Mouse (Mus musculus): ENCODE data around the gene Gstp1.
"Not testable (repeated sequence)": the region's sequence is repeated elsewhere in the genome, so short reads cannot be mapped to it uniquely, and the experiment has no call there.

The Gstp1 gene

DNA sequence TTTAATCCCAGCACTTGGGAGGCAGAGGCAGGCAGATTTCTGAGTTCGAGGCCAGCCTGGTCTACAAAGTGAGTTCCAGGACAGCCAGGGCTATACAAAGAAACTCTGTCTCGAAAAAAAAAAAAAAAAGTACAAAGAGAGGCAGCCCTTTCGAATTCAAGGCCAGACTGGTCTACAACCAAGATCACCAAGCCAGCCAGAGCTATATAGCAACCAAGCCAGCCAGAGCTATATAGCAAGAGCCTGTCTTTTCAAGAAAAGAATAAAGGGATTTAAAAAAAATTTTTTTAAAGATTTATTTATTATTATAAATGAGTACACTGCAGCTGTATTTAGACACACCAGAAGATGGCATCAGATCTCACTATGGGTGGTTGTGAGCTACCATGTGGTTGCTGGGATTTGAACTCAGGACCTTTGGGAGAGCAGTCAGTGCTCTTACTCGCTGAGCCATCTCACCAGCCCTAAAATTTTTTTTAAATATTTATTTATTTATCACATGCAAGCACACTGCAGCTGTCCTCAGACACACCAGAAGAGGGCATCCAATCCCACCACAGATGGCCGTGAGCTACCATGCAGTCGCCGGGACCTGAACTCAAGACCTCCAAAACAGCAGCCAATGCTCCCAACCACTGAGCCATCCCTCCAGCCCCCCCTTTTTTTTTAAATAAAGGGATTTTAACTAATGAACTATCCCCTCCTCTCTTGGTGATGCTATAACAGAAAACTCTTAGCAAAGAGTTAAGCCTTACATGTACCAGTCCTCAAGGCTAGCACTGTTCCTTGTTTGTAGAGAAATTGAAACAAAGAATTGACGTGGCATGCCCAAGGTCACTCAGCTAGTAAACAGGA is 22.5 kb upstream of the Gstp1 start:
- CTCF ChIA-PET, result not testable (repeated sequence)

DNA sequence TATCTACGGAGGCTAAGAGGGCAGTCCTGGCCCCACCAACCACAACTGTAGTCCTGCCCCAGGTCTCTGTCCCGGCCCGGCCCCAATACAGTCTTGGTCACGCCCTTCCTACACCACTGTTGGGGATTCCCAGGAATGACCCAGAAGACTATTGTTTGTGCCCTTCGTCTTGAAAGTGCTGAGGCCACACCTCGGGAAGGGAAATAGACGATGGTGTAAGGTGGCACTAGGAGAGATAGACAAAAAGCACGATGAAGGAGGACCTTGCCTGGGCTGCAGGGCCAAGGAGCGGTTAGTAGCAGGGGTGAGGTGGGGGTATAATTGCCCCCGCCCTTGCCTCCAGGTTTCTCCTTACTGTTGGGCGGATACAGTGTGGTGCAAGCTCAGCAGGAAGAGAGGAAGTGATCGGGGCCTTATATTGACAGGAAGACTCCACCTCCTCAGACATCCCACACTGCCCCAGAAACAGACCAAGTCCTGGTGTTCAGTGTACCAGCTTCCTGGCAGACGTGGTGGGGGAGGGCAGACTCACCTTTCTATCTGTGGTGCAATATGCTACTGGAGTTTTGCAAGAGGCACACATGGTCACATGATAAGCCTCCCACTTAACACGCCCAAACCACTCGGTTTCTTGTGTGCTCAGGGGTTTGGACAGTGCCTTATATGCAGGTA is 21.4 kb upstream of the Gstp1 start, which contains the start of gene Gstp3:
Gene Gstp3, minus strand, starts transcription at position 501 of the 672 bp plus-strand sequence.
- CTCF ChIA-PET, result interaction anchor here (0.5 kb wide), 1 partner anchor 318 kb away, joined by 3 read pairs; no protein-coding TSS in a partner anchor

DNA sequence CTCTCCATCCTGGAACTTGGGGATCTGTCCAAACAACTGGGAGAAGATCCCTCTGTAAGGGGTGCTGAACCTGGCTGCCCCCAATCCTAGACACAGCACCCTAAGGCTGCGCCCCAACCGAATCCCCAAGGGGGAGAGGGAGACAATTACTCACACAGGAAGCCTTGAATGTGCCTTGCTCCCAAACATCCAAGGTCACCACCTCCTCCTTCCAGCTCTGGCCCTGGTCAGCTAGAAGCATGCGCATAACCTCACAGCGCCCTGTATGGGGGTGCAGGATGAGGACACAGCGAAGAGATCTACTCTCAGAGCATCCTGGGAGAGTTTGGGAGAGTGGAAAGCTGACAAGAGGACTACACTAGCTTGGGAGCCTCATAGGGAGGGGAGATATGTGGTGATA is 20.8 kb upstream of the Gstp1 start:
- CTCF ChIA-PET, result no interaction called here

DNA sequence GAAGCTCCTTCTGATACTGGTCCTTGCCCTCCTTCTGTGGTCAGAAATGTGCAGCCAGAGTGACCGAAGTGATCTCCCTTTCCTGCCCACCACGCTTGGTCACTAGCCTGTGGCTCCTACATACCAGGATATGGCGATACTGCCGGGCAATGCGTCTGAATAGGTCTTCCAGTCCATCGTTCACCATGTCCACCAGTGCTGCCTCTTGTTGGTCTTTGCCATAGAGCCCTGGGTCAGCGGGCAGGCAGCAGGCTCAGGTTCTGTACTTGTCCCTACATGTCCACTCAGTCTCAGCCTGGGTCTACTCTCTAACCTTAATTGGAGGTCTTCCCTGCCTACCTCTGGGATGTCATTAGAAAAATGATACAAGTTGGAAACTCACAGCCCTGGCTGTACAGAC is 20.2 kb upstream of the Gstp1 start:
- CTCF ChIA-PET, result no interaction called here

DNA sequence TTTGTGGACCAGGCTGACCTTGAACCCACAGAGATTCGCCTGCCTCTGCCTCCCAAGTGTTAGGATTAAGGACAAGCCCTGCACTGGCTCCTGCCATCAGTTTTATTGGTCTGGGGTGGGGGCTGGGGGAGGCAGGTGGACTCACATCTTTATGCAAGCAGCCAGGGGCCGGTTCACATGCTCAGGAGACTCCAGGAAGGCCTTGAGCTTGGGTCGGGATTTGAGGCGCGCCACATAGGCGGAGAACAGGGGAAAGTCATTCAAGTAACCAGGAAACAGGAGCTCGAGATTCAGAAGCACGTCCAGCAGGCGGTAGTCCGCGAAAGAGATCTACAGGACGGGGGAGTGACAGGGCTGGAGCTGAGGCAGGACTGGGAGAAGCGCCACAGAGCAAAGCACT is 19.6 kb upstream of the Gstp1 start:
- CTCF ChIA-PET, result interaction anchor here (0.6 to 1.4 kb wide), 2 partner anchors 10 to 214 kb away, joined by 4 to 5 read pairs; no protein-coding TSS in a partner anchor

DNA sequence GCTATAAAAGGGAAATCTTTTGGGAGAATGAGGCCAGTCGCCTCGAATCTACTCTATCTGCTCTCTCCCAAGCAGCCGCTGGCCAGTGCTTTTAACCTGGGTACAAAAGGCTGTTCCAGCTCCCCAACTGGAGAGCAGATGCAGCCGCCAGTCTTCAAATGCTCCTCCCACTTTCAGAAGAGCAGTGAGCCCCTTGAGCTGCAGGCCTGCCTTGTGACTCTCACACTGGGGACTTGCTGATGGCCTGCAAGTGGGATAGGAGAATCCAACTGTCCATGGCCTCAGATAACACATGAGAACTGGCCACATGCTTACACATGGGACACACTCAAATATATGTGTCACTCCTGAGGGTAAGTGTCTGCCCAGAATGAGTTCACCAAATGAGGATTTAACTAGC is 18.9 kb upstream of the Gstp1 start:
- CTCF ChIA-PET, result interaction anchor here (0.6 to 1.4 kb wide), 4 partner anchors 9 to 213 kb away, joined by 3 to 5 read pairs (median 4); no protein-coding TSS in a partner anchor

DNA sequence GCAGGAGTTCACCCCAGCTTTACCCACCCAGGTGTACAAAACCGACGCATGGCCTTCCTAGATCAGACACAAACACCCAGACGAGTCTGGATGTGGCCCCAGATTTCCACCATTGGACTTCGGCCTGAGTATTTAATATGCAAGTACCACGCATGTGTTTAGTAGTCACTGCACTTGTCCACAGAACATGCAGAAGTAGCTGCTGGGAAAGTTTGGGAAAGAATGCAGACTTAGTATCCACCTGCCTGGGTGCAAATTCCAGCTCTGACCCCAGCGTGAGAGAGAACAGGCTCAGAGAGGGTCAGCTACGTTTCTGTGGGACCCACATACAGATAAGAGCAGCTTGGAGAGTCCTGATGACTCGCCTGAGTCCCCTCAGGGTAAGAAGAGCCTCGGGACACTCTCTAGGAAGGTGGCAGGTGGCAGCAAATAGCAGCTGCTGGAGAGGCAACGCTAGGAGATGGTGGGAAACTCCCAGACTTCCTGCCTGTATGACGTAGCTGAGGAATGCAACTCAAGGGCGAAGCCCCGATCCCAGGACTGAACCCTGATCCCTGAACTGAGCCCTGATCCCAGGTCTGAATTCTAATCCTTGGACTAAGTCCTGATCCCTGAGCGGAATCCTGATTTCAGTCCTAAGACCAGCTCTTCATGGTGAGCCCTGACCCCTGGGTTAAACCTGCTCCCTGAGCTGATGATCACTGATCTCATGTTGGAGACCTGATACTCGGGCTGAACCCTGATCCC is 18.3 kb upstream of the Gstp1 start:
- CTCF ChIA-PET, result interaction anchor here (0.7 to 1.4 kb wide), 3 partner anchors 9 to 69 kb away, joined by 3 to 5 read pairs (median 4); no protein-coding TSS in a partner anchor

DNA sequence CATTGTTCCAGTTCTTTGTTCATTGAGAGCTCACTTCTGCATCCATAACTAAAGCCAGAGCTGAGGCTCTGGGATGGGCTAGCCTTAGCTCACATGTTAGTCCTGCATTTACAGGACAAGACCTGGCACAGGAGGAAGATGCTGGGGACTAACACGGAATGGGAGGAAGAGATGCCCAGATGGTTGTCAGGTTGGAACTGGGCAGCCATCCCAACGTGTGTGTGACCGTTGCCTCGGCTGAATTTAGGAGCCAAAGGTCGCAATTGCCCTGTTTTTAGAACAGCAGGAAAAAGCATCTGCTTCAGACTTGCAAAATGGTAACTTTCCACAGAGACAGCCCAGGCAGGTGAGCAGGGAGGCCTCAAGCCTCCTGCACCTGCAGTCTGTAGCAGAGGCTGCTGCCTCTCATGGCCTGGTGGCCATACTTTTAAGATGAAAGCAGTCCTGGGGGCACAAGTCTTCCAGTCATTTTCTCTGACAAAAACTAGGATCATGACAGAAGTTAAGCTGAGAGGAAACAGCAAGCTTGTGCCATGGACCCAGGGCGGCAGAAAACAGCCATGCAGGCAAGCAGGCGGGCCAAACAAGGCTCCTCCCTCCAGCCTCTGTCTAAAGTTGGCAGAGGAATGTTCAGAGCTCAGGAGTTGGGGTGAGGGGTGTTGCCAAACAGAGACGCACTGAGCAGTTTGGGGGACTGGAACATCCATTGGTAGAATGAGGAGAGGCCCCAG is 17.6 kb upstream of the Gstp1 start:
- CTCF ChIA-PET, result no interaction called here

DNA sequence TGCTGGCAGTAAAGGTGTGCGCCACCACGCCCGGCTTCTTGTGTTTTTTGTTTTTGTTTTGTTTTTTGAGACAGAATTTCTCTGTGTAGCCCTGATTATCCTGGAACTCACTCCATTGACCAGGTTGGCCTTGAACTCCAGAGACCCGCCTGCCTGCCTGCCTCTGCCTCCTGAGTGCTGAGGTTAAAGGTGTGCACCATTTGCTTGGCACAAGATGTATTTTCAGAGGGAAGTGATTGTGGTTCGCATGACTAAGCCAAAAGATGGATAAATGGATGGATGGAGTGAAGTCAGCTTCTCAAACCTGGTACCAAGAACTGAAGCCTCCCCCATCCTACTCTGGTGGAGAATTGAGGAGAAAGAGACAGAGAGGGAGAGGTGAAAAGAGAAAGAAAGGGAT is 16.8 kb upstream of the Gstp1 start:
- CTCF ChIA-PET, result no interaction called here

DNA sequence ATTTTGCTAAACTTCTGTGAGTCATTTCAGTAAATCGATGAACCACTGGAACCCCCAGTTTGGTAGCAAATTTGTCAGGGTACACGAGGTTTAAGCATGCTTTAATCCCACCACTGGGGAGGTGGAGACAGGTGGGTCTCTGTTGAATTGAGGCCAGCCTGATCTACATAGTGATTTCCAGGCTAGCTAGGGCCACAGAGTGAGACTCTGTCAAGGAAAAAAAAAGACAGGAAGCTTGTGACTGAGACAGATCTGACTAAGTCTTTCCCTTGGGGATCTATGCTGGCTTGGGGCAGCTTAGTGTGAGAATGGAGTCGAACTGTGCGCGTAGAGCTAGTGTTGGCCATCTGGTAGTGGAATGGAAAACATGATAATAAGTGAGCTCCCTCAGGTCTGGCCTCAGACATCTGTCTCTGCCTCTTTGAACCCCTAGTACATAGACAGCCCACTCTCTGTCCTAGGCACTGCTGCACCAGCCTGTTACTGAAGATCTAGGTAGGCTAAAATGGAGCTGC is 14.8 kb upstream of the Gstp1 start:
- CTCF ChIA-PET, result interaction anchor here (0.7 to 1.3 kb wide), 5 partner anchors 9 to 253 kb away, joined by 3 to 4 read pairs (median 3); partner anchors contain the start of gene Rad9a

DNA sequence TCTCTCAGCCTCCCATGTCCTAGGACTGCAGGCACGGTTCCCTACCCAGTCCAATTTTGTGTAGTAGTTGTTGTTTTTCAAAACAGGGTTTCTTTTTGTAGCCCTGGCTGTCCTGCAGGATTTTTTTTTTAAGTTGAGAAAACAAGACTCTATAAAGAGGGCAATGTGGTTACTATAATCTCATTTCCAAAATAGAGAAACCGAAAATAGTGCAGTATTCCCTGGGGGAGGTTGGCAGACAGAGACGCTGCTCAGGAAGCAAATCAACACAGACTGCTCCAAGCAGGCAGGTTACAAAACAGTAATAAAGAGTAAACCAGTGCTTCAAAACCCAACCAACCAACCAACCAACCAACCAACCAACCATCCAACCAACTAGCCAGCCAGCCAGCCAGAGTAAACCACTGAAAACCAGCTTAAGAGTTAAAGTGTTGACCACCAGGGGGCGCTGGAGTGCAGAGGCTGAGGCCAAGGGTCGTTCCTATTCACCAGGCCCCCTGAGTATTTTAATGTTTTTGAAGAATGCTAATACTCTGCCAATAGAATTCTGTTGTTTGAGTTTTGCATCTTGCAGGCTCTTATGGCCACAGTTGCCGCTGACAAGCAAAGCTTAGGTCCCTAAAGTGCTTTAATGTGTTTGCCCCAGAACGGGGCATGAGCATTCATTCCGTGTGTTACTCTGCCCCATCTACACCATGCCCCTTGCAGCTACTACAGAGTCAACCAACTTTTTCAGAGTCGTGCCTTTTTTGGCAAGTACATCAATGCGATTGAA is 14.1 kb upstream of the Gstp1 start:
- CTCF ChIA-PET, result interaction anchor here (0.6 to 1.3 kb wide), 6 partner anchors 8 to 253 kb away, joined by 3 to 4 read pairs (median 3); partner anchors contain the start of gene Rad9a

DNA sequence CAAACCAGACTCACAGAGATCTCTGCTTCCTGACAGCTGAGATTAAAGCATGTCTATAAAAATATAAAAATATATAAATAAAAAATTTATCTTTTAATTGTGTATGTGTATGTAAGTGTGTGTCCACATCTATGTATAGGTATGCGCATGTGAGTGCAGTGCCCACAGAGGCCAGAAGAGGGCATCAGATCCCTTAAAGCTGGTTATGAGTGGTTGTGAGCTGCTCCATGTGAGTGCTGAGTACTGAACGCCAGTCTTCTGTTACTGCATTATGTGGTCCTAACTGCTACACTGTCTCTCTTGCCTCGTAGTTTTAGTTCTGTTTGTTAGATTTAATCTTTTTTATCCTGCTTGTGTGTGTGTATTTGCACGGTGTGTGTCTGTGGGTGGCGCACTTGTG is 13.2 kb upstream of the Gstp1 start:
- CTCF ChIA-PET, result no interaction called here

DNA sequence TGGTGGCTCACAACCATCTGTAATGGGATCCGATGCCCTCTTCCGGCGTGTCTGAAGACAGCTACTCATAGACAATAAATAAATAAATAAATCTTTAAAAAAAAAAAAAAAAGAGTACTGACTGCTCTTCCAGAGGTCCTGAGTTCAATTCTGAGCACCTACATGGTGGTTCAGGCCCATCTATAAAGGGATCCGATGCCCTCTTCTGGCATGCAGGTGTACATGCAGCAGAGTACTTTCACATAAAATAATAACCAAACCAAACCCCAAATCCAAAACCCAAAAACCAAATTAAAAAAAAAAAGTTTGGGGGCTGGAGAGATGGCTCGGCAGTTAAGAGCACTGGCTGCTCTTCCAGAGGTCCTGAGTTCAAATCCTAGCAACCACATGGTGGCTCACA is 11.3 kb upstream of the Gstp1 start:
- CTCF ChIA-PET, result interaction anchor here (0.6 to 2.4 kb wide), 4 partner anchors 30 to 558 kb away, joined by 3 to 11 read pairs (median 5); no protein-coding TSS in a partner anchor

DNA sequence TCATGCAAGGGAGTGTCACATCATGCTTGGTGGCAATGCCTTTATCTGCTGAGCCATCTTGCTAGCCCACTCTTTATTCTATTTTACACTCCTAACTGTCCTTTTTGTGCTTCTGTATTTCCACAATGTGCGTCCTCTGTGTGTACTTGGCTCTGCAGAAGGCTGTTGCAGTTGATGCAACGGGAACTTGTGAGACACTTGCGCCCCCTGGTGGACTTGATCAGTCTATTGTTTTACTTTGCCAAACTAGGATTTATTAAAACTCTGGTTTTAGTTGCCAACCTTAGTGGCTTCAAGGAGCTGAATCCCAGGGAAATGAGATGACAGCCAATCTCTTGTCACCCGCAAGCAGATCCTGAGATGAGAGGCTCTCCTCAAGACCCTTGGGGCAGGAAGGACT is 10.1 kb upstream of the Gstp1 start:
- CTCF ChIA-PET, result interaction anchor here (1.0 to 2.4 kb wide), 3 partner anchors 9 to 48 kb away, joined by 4 to 11 read pairs (median 5); partner anchors contain the start of genes Gm49405 and Nudt8

DNA sequence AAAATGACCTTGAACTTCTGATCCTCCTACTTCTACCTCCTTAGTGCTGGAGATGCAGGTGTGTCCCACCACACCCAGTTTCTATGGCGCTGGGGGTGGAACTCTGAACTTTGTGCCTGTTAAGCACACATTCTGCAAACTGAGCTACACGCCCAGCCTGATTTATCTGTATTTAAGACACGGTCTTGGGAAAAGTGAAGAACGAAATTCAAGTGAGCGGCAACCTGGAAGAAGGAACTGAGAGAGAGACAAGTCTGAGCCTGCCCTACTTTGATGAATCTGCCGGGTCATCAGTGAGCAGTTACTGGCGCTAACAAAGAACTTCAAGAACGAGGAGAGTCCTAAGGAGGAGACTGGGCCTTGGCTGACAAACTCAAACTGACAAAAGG is 9.1 kb upstream of the Gstp1 start:
- CTCF ChIA-PET, result interaction anchor here (0.6 to 2.4 kb wide), 2 partner anchors 28 to 200 kb away, joined by 3 to 11 read pairs; no protein-coding TSS in a partner anchor

DNA sequence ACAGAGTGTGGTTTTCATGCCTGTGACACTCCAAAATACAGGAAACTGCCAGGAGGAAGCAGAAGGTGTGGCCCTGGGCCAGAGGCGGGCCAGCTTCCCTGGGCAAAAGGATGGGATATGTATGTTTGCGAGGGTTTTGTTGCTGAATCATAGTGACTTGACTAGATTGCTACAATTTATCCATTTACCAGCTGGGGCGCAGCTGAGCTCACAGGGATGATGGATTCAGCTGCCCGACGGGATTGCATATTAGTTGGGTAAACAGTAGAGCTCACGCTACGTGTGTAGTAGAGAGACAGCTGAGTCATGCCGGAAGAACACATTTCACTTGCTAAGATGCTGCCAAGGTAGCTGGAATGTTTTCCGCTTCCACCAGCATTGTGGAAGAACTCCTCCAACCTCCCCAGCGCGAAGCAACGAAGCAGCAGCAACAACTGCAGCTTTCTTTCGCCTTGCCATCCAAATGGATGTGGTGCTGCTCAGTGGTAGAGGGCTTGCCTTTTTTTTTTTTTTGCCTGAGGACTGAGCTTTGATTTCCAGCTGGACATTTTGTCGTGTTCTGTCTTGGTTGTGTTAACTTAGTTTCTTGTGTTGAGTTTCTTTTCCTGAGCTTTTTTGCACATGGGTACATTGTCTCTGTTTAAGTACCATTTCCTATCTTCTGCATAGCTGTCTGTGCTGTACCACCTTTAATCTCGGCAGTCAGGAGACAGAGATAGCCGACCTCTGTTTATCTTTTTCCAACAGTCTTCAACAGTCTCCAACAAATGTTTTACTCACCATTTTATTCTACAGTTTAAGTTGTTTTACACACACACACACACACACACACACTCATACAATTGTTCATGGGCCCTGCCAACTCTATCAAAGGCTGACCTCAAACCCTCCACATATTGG is 8.4 kb upstream of the Gstp1 start, which contains the start of gene Gstp2:
Gene Gstp2, minus strand, starts transcription at position 58 of the 900 bp plus-strand sequence.
- CTCF ChIA-PET, result interaction anchor here (0.6 to 1.0 kb wide), 2 partner anchors 19 to 49 kb away, joined by 3 to 6 read pairs; no protein-coding TSS in a partner anchor

DNA sequence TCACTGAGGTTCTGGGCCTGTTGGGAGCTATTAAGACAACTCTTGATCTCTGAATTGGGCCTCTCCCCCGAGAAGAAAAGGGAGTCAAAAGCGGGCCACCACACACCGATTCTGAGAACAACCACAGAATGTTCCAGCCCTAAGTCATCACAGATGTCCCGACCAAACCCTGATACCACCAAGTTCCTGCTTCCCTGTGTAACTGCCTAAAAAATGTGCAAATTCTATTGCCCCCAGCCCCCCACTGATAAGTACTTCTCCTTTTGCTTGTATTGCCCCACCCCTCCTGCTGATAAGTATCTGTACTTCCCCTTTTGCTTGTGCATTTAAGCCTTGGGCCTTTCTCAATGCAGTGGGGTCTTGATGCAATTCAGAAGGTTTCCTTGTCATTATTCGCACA is 6.3 kb upstream of the Gstp1 start:
- CTCF ChIA-PET, result interaction anchor here (0.8 kb wide), 1 partner anchor 8 kb away, joined by 3 read pairs; no protein-coding TSS in a partner anchor

DNA sequence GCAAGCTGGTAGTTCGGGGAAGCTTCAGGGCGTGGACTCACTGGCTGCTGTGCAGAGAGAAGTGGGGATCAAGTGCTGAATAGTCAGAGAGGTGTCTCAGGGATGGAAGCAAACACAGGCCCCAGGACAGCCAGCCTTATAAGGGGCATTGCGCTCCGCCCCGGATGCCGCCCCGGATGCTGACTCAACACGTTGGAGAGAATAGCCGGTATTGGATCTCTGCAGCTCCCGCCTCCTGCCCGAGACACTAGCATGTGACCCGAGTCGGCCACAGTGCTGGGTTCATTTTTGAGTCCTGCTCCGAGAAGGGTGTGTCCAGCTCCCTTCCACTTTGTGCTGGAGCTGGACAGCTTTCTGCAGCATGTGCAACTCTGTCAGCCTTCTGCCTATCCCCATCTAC is 4.3 kb upstream of the Gstp1 start:
- CTCF ChIA-PET, result interaction anchor here (0.7 kb wide), 1 partner anchor 139 kb away, joined by 3 read pairs; no protein-coding TSS in a partner anchor
